Mouse (Mus musculus) brain, embryonic 18.5 days (tissue): ENCODE measurements around the gene Smim4.

Source experiments
- DNase-seq: peaks from one replicate; pipeline ENCODE4 v3.0.0-alpha.2; 2012; ENCODE audit warnings: low read depth, low spot score

Gene Smim4

DNA sequence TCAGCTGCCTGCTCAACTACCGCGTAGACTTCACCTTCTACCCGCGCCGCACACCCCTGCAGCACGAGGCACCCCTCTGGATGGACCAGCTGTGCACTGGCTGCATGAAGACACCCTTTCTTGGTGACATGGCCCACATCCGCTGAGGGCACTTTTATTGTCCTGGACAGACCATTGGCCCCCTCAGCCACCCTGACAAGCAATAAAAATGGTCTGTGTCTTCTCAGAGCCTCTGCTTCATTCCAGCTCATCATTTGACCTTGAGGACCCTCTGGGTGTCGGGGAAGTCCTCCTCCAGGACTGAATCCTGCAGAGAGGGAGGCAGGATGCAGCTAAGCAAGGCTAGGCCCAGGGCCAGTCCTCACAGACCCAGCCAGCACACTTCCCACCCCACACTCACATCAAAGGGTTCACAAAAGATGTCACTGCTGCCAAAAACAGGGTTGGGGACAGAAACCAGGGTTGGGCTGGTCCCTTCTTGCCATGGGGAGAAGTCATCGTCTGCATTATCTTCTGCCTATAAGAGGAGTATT is 10.2 kb upstream of the Smim4 start:
- no peak for DNase-seq

DNA sequence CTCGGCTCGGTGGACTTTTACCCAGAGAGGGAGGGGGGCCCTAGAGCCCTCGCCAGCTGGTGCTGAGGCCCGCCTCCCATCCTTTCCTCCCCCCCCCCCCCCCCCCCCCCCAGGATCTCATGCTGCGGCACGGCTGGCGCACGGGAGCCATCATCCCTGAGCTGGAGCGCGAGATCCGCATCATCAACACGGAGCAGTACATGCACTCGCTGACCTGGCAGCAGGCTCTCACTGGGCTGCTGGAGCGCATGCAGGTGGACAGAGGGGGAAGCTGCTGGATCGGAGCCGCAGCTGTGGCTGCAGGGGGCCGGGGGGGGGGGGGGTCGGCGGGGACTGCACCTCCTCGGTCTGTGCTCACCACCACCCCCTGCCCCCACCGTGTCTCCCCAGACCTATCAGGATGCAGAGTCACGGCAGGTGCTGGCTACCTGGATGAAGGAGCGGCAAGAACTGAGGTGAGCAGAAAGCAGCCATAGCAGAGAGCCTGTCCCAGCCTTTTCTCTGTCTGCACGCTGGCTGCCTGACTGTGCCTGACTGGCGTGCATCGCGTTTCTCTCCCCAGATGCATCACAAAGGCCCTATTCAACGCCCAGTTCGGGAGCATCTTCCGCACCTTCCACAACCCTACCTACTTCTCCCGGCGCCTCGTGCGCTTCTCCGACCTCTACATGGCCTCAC is 9.6 kb upstream of the Smim4 start:
- no peak for DNase-seq

GRCm38 (mm10) chr14:31137791-31138190 is 9.0 kb upstream of the Smim4 start:
- DNase-seq = no peak

GRCm38 (mm10) chr14:31137281-31137595 is 8.5 kb upstream of the Smim4 start:
- no peak for DNase-seq

DNA sequence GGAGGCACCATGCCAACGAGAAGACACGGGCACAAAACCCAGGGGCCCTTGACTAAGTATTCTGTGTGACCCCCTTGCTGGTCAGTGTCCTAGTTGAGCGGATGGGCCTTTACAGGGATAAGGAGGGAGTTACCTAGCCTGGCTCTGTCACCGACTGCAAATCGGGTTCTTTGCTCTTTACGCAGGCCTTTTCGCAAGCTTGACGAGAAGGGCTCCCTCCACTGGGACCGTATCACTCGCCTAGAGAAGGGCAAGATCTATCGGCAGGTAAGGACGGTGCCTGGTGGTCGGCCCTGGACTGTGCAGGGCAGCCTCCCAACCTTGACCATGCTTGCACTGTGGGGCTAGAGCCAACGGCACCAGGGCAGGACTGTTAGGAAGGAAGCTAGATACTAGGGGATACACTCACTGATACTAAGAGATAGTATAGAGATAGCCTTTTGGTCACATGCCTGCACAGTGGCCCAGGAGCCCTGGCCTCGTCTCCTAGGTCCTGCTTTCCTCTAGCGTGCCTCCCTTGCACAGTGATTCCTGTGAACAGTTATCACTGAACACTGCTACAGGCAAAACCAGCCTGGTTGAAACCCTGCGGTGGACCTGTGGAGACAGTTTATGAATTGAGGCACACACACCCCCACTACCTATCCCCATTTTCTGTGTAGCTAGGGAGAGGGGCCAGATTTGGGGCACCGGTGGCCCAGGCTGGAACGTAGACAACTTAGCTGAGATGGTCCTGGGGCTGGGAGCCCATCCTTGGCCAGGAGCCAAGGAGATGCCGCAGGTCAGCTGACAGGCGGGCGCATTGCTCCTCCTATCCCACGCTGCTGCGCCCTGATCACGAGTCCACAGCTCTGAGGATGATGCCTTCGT is 7.9 kb upstream of the Smim4 start:
- no peak for DNase-seq

DNA sequence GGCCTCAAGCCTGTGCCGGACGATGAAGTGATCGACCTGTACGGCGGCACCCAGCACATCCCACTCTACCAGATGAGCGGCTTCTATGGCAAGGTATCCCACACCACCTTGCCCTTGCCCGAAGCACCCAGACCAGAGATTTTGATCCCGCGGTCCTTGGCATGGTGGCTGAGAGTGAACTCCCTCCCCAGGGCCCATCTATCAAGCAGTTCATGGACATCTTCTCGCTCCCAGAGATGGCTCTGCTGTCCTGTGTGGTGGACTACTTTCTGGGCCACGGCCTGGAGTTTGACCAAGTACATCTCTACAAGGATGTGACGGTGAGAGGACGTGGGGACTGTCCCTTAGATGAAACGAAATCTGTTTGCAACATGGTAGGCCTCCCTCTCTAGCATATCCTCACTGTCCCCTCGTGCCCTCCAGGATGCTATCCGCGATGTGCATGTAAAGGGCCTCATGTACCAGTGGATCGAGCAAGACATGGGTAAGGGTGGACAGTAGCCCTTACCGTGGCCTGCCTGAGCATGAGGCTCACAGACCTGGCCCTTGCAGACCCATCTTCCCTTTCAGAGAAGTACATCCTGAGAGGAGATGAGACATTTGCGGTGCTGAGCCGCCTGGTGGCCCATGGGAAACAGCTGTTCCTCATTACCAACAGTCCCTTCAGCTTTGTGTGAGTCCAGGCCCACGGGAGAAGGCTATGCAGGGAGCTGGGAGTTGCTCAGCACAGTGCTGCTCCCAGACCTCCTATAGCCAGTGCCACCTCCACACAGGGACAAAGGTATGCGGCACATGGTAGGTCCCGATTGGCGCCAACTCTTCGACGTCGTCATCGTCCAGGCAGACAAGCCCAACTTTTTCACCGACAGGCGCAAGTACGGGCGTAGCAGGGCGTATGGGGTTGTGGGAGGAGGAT is 7.0 kb upstream of the Smim4 start:
- no peak for DNase-seq

DNA sequence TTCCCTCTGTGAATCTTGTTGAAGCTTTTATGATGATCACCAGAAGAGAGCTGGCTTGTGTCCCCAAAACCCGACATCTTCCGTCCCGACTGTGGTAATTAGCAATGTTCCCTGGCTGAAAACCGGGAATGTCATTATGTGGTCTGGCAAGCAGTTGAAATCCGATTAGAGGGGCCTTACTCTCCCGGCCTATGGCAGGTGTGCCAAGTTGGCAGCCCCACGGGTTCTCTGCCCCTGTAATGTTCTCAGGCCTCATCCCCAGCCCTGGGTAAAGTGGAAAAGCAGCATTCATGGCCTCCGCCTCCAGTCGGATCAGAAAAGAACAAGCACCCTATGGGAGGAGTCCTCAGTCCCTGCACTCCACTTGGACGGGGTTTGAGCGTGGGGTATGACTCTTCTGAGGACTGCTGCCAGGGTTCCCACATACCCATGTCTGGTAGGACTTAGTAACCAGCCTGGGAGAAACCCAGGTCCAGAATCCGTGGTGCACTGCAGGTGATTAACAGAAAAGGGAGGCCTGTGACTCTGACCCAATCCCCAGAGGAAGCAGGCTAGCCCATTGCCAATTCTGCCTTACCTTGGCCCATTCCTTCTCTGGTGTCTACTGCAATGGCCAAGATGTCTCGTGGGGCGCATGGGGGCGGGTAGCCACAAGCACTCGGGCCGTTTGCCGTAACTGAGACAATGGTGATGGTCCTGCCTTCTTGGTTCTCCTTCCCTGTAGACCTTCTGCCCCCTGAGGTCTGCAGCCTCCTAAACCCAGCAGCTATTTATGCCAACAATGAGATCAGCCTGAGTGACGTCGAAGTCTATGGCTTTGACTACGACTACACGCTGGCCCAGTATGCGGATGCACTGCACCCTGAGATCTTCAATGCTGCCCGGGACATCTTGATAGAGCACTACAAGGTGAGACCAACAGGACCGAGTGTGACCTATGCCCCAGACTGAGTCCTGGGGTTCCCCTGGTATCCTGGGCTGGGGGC is 5.6 kb upstream of the Smim4 start:
- DNase-seq = no peak

DNA sequence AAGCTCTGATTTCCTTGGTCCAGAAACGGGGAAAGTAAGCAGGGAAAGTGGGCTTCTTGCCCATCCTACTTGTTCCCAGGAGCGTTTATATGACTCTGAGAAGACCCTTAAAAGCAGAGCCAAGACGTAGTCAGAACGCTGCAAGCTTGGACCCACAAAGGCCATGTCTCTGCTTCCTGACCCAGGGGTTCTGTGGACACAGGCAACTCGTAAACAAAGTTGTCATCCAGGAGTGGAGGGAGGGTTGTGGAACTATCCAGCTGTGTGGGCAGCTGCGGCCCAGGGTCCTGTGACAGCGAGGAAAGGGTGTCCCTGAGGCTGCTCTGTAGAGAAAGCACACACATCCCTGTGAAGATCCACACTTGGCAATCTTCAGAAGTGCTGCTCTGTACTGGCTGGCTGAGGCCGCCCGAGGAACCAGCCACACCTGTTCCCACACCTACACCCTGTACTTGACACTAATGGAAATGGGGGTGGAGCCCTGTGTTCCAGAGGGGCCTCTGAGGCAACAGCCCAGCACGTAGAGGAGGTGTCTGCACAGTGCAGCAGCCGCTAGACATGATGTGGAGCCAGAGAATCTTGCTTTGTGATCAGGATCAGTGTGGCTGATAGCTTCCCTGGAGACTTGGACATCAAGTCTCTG is 4.4 kb upstream of the Smim4 start:
- DNase-seq = no peak

DNA sequence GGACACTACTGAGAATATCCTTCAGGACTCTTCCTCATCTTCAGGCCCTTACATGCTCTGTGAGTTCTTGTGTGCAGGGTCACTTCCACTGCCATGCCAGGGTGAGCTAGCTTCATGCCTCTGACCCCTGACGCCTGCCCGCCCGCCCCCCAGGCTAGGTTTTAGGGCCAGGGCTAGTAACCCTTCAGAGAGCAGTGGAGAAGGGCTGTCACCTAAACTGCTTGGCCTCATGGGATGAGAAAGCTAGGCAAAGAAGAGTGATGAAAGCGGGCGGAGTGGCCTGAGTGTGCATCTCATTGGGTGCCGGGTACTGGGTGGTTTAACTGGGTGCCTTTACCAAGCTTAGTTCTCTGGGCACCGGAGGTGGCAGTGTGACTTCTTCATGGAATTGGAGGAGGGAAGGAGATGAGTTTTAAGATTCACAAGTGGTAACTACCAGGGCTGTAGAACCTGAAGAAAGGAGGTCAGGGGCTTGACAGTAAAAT is 3.8 kb upstream of the Smim4 start:
- no peak for DNase-seq

DNA sequence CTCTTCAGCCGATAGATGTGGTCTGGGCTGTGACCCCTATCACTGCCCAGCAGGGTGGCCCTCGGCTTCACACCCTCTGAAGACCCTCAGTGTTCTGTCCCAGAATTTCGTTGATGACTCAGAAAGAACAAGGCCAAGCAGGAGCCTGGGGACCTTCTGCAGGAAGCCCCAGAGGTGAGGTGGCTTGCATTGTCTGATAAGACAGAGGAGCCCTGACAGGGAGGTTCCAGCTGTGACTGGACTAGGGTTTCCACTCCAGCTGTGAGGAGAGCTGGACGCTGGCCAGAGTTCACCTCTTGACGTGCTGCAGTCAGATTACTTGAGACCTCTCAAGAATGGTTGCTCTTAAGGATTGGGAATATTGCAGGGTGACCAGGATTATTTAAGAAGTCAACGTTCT is 3.3 kb upstream of the Smim4 start:
- no peak for DNase-seq

- no peak for DNase-seq
Measured at GRCm38 (mm10) chr14:31131272-31131821, 2.6 kb upstream of the Smim4 start.

- DNase-seq = peak; percentile 72
Measured at GRCm38 (mm10) chr14:31130236-31131220, 1.8 kb upstream of the Smim4 start, which contains the start of gene Nt5dc2. TSS of gene Nt5dc2 (plus strand) at chr14:31131053.

- no peak for DNase-seq
Measured at GRCm38 (mm10) chr14:31129326-31130235, 825 bp upstream of the Smim4 start.

- DNase-seq = no peak
Measured at GRCm38 (mm10) chr14:31128101-31128825, 493 bp downstream of the Smim4 start.

GRCm38 (mm10) chr14:31126826-31127225 is 1.9 kb downstream of the Smim4 start:
- DNase-seq = no peak
